Mouse (Mus musculus) monocyte, adult 5-6 weeks (primary cell): ENCODE results near the gene Rmnd5b. TPM values are rescaled to one million over a fixed set of nuclear protein-coding genes. Genes with fewer than 3 reads are reported as not detected.
"Not testable (repeated sequence)": the region's sequence is repeated elsewhere in the genome, so short reads cannot be mapped to it uniquely, and the experiment has no call there.

Experiments
- ATAC-seq: fragments of 153-309, 156-312 bp; replicated peaks from 2 replicates; pipeline ENCODE4 v1.8.0; 2017; ENCODE audit warnings: mild to moderate bottlenecking; ENCODE audit not compliant: low TSS enrichment, insufficient number of reproducible peaks, severe bottlenecking, poor library complexity, low FRiP score
- total RNA-seq: library from RNA; stranded (forward); fragments of 200-1000, 200-491, 200-594 nt; gene quantifications from 3 replicates; pipeline ENCODE4 v1.2.3, GENCODE M21; 2017

Gene Rmnd5b
- total RNA-seq, 1 experiment from 2014 or later = 13.5 TPM

- ATAC-seq = no peak
Observed at GRCm38 (mm10) chr11:51650691-51651515, 15.2 kb upstream of the Rmnd5b start, which contains the start of the genes N4bp3 and D930048N14Rik. N4bp3 (minus strand) TSS chr11:51650842. D930048N14Rik (plus strand) TSS chr11:51650954.

- ATAC-seq = no peak
Observed at GRCm38 (mm10) chr11:51650261-51650660, 14.6 kb upstream of the Rmnd5b start.

- ATAC-seq = no peak
Observed at GRCm38 (mm10) chr11:51649889-51650199, 14.1 kb upstream of the Rmnd5b start.

- ATAC-seq = no peak
Observed at GRCm38 (mm10) chr11:51649111-51649888, 13.6 kb upstream of the Rmnd5b start.

- ATAC-seq = no peak
Observed at GRCm38 (mm10) chr11:51648566-51648965, 12.9 kb upstream of the Rmnd5b start.

- no peak for ATAC-seq
Observed at GRCm38 (mm10) chr11:51646751-51647667, 11.3 kb upstream of the Rmnd5b start.

GRCm38 (mm10) chr11:51646245-51646644, 10.5 kb upstream of the Rmnd5b start:
- ATAC-seq = no peak

- no peak for ATAC-seq
Observed at GRCm38 (mm10) chr11:51645293-51645692, 9.6 kb upstream of the Rmnd5b start.

- ATAC-seq = peak; percentile 64
Observed at GRCm38 (mm10) chr11:51644217-51644616, 8.5 kb upstream of the Rmnd5b start.

GRCm38 (mm10) chr11:51643761-51644160, 8.1 kb upstream of the Rmnd5b start:
- no peak for ATAC-seq

GRCm38 (mm10) chr11:51643202-51643601, 7.5 kb upstream of the Rmnd5b start:
- ATAC-seq = no peak

- no peak for ATAC-seq
Observed at GRCm38 (mm10) chr11:51640748-51641147, 5.1 kb upstream of the Rmnd5b start.

GRCm38 (mm10) chr11:51638497-51638896, 2.8 kb upstream of the Rmnd5b start:
- ATAC-seq = no peak

GRCm38 (mm10) chr11:51637971-51638414, 2.3 kb upstream of the Rmnd5b start:
- peak; percentile 84 for ATAC-seq

GRCm38 (mm10) chr11:51636323-51636684, 608 bp upstream of the Rmnd5b start:
- 0 out of 2 replicates have a peak, but pooled peaks have one; percentile 38 for ATAC-seq

GRCm38 (mm10) chr11:51635127-51635524, 570 bp downstream of the Rmnd5b start:
- no peak for ATAC-seq

- no peak for ATAC-seq
Observed at GRCm38 (mm10) chr11:51633721-51634120, 2.0 kb downstream of the Rmnd5b start.

GRCm38 (mm10) chr11:51633200-51633599, 2.5 kb downstream of the Rmnd5b start:
- ATAC-seq = not testable (repeated sequence)
